Mouse (Mus musculus) C2C12 (cell line): Measurements from ENCODE around the gene Izumo1.

Experiments
- CTCF ChIP-seq: IDR thresholded peaks from one replicate; pipeline ENCODE4 v1.5.1; 2011; ENCODE audit not compliant: control insufficient read depth, insufficient read depth, insufficient read length
- FOSL1 ChIP-seq: IDR thresholded peaks from one replicate; pipeline ENCODE4 v1.8.0; 2011; ENCODE audit warnings: mild to moderate bottlenecking, low read length; ENCODE audit not compliant: poor library complexity, insufficient read depth, severe bottlenecking
- MAX ChIP-seq: IDR thresholded peaks from one replicate; pipeline ENCODE4 v1.6.1; 2011; ENCODE audit warnings: mild to moderate bottlenecking, control low read depth
- MYOD1 ChIP-seq: IDR thresholded peaks from one replicate; pipeline ENCODE4 v1.6.1; 2011; ENCODE audit warnings: low read depth; ENCODE audit not compliant: control insufficient read depth, insufficient read length
- USF1 ChIP-seq: IDR thresholded peaks from one replicate; pipeline ENCODE4 v1.6.1; 2011; ENCODE audit warnings: low read depth, mild to moderate bottlenecking, control low read depth, moderate library complexity

DNA sequence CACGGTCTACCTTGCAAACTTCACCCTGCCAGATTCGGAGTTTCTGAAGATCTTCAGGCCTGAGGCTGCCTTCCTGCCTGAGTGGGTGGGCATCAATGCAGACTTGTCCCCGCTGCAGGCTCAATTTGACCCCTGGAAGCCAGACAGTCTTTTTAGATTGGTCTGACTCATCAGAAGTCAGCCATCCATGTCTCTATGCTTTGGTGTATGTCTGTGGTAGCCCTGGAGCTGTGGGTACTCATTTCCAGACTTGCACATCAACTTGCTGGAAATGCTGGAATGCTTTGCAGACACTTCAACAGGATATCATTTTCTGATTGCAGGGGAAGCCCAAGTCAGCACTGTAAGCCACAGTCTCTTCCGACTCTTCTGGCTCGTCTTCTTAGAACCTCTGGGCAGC, 2.0 kb upstream of the Izumo1 start:
- no peak for TF ChIP-seq CTCF
- no peak for TF ChIP-seq MAX
- no peak for TF ChIP-seq MYOD1
- no peak for TF ChIP-seq USF1
- no peak for TF ChIP-seq FOSL1
